ENCODE assay signal across 17 mouse cellular contexts in genomic region chr14:17234898-17235297, GRCm38 (mm10).
"Had no signal": no experiment of that assay in that cellular context is flagged by ENCODE, and none has a peak within 500 bp of the region (broad histone marks: within the 10 kb centered on the region; RNA-seq: fewer than 3 reads in every experiment).

No protein-coding gene starts in this region.

- ATAC-seq: liver, postnatal 0 days; midbrain, embryonic 13.5 days; midbrain, embryonic 15.5 days had no signal

- H3K27me3 ChIP-seq: liver, embryonic 15.5 days; lung, embryonic 15.5 days; megakaryocyte, embryonic 14.5 days; midbrain, embryonic 13.5 days; midbrain, embryonic 15.5 days; neural tube, embryonic 12.5 days; stomach, embryonic 15.5 days had no signal

- H3K36me3 ChIP-seq: liver, embryonic 15.5 days; lung, embryonic 15.5 days; midbrain, embryonic 13.5 days; midbrain, embryonic 15.5 days; neural tube, embryonic 12.5 days; stomach, embryonic 15.5 days had no signal

- DNase-seq: liver, postnatal 0 days; lung, postnatal 10 days; lung, postnatal 36 days; right cerebral cortex, postnatal 14 days; thymus, adult 18-20 months; thymus, postnatal 14 days; thymus, postnatal 36 days had no signal

- H3K9ac ChIP-seq: liver, embryonic 15.5 days; liver, postnatal 0 days; lung, embryonic 15.5 days; midbrain, embryonic 13.5 days; midbrain, embryonic 15.5 days; neural tube, embryonic 12.5 days; stomach, embryonic 15.5 days had no signal

- H3K4me2 ChIP-seq: liver, embryonic 15.5 days; lung, embryonic 15.5 days; midbrain, embryonic 11.5 days; midbrain, embryonic 13.5 days; midbrain, embryonic 15.5 days; neural tube, embryonic 12.5 days; stomach, embryonic 15.5 days had no signal

- H3K27ac ChIP-seq: liver, embryonic 15.5 days; lung, embryonic 15.5 days; macrophage; midbrain, embryonic 13.5 days; midbrain, embryonic 15.5 days; neural tube, embryonic 12.5 days; stomach, embryonic 15.5 days; stomach, postnatal 0 days had no signal

- H3K4me3 ChIP-seq: liver, embryonic 15.5 days; lung, embryonic 15.5 days; megakaryocyte, embryonic 14.5 days; midbrain, embryonic 13.5 days; midbrain, embryonic 15.5 days; neural tube, embryonic 12.5 days; stomach, embryonic 15.5 days had no signal

- H3K4me1 ChIP-seq: liver, embryonic 15.5 days; lung, embryonic 15.5 days; megakaryocyte, embryonic 14.5 days; midbrain, embryonic 13.5 days; midbrain, embryonic 15.5 days; neural tube, embryonic 12.5 days; stomach, embryonic 15.5 days had no signal

- H3K9me3 ChIP-seq: liver, embryonic 15.5 days; lung, embryonic 15.5 days; megakaryocyte, embryonic 14.5 days; midbrain, embryonic 15.5 days; neural tube, embryonic 12.5 days; stomach, embryonic 15.5 days had no signal
